Mouse (Mus musculus): ENCODE data around the gene Fyn.

DNA sequence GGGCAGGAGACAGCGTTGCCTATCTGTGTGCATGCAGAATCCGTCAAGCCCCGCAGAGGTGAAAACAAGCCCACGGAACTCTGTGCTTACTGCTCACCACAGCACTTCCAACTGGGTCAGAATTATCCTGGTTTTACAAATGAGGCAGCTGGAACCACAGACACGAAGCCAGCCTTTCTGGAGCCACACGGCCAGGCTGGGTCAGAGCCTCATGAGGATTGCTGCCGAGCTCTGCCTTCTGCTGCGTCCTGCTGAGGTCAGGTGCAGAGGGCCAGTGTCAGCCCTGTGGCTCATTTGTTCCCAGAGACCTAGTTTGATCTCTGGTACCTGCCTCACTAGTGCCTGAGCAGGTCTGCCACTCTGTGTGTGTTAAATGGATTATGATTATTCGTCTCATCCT lies 71.9 kb downstream of the Fyn start:
- TF ChIP-seq CTCF (IDR thresholded peaks at IDR 0.05; ENCODE audit: borderline replicate concordance, extremely low read depth, insufficient read depth, insufficient read length): no peak
- TF ChIP-seq POLR2A (IDR thresholded peaks at IDR 0.05; ENCODE audit: borderline replicate concordance, extremely low read depth, insufficient read depth, insufficient read length, poor library complexity, severe bottlenecking): no peak

Data from brain, embryonic 14.5 days (tissue).